Mouse (Mus musculus): ENCODE data around the gene Sgms1. TPM values are rescaled to one million over a fixed set of nuclear protein-coding genes. Genes with fewer than 3 reads are reported as not detected.

Sgms1 gene
- polyA plus RNA-seq, 1 experiment from 2014 or later, result 41.5 TPM

- peaks cover 45% of the 10 kb centered on the region for H3K4me1 ChIP-seq
- whole genome bisulfite sequencing, result 88% methylated on average over 7 of the region's 7 CpGs
- H3K27me3 ChIP-seq (ENCODE audit: insufficient read depth, poor library complexity, severe bottlenecking), result no peaks in the 10 kb centered on the region
- DNase-seq (ENCODE audit: low spot score), result peak; percentile 58
- peak overlapping the region; percentile 42; the same call in 1 of the 2 replicates for H3K27ac ChIP-seq
- no peak overlapping the region for H3K4me3 ChIP-seq
- no peaks in the 10 kb centered on the region for H3K36me3 ChIP-seq
- no peaks in the 10 kb centered on the region for H3K9me3 ChIP-seq
Observed at GRCm38 (mm10) chr19:32171981-32172380, 217.5 kb downstream of the Sgms1 start.

DNA sequence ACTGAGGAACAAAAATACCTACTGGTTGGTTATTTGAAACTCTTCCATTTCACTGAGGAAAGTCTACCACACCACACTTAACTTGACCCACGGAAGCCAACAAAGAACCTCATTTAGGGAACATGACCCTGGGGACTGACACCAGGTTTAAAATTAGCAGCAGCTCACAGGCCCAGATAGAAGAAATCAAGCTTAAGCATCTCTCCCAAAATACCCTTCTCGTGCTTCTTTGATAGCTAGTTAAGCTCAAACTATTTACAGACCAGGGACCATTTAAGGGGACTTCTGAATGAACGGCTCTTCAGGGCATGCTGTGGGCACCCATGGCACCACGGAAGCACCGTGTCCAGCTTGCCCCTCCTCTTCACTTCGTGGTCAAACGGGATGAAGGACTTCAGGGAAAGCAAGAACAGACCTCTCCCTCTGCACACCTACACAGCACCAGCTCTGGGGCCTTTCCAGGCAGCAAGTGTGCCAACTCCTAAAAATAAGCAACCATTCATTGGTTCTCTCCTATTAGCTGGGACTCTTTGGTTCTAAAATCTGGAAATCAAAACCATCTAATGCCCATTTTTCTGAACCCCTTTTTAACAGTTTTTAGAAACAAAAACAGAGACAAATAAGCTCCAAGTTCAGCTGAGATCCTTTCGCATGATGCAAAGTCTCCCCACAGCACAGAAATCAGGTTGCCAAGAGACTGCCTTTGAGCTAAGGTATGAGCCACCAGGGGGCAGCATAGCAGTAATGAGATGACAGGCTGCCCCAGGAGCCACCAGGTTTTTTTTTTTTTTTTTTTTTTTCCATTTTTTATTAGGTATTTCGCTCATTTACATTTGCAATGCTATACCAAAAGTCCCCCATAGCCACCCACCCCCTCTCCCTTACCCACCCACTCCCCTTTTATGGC lies 219.6 kb downstream of the Sgms1 start:
- WGBS, result 45% methylated on average over 8 of the region's 9 CpGs
- H3K27me3 ChIP-seq (ENCODE audit: insufficient read depth, poor library complexity, severe bottlenecking), result no peaks in the 10 kb centered on the region
- peak overlapping the region; percentile 79 for H3K27ac ChIP-seq
- no peak overlapping the region for H3K4me3 ChIP-seq
- H3K9me3 ChIP-seq, result no peaks in the 10 kb centered on the region
- H3K4me1 ChIP-seq, result peaks cover 33% of the 10 kb centered on the region
- no peaks in the 10 kb centered on the region for H3K36me3 ChIP-seq
- peak; percentile 58 for DNase-seq (ENCODE audit: low spot score)

- DNase-seq (ENCODE audit: low spot score), result no peak
- Histone ChIP-seq H3K4me3 (no peak overlapping the region), H3K27ac (no peak overlapping the region), H3K9me3 (no peaks in the 10 kb centered on the region), H3K4me1 (peaks cover 20% of the 10 kb centered on the region), H3K36me3 (no peaks in the 10 kb centered on the region), H3K27me3 (ENCODE audit: insufficient read depth, poor library complexity, severe bottlenecking) (no peaks in the 10 kb centered on the region)
- WGBS, result 91% methylated on average over 9 of the region's 9 CpGs
Observed at GRCm38 (mm10) chr19:32168031-32168430, 221.5 kb downstream of the Sgms1 start.

DNA sequence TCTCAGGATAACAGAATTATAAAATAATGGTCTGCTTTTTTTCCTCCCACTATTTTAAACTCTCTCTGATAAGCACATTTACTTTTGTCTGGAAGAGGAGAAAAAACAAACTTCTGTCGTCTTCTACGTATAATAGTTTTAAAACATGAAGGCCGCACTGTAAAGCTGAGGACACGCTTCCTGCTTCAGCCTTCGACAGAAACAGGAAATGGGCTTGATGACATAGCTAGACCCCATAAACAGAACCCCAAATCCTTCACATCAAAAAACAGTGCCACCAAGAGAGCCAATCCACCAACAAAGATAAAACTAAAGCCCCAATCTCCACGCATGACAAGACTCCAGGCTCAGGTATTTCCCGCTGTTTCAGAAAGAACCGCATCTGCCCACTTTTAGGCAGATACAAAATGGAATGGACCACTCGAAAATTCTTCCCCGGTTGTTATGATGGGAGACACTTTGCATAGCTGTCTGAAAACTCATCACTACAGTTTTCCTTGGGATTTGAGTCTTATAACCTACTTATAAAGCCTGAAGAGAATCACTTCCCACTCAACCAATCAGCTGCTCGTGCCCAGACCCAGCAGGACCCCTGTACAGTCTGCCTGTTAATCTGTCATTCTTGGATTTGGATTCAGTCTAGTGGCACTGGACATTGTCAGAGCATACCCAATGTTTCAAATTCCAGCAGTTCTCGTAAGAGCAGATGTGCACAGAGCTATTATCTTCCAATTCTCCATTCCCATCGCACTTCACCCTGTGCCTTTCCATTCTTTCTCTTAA lies 222.5 kb downstream of the Sgms1 start:
- H3K36me3 ChIP-seq, result no peaks in the 10 kb centered on the region
- H3K4me1 ChIP-seq, result peaks cover 13% of the 10 kb centered on the region
- no peaks in the 10 kb centered on the region for H3K27me3 ChIP-seq (ENCODE audit: insufficient read depth, poor library complexity, severe bottlenecking)
- no peak overlapping the region for H3K4me3 ChIP-seq
- H3K27ac ChIP-seq, result no peak overlapping the region
- no peaks in the 10 kb centered on the region for H3K9me3 ChIP-seq
- DNase-seq (ENCODE audit: low spot score), result no peak
- 86% methylated on average over 13 of the region's 13 CpGs for WGBS

- no peaks in the 10 kb centered on the region for H3K36me3 ChIP-seq
- no peaks in the 10 kb centered on the region for H3K27me3 ChIP-seq (ENCODE audit: insufficient read depth, poor library complexity, severe bottlenecking)
- 97% methylated on average over 6 of the region's 6 CpGs for WGBS
- H3K9me3 ChIP-seq, result no peaks in the 10 kb centered on the region
- peaks cover 13% of the 10 kb centered on the region for H3K4me1 ChIP-seq
- no peak for DNase-seq (ENCODE audit: low spot score)
- H3K4me3 ChIP-seq, result no peak overlapping the region
- H3K27ac ChIP-seq, result no peak overlapping the region
Observed at GRCm38 (mm10) chr19:32165711-32166110, 223.8 kb downstream of the Sgms1 start.

- 91% methylated on average over 4 of the region's 4 CpGs for WGBS
- H3K4me1 ChIP-seq, result peaks cover 3% of the 10 kb centered on the region; the same call in 1 of the 2 replicates
- peaks cover 10% of the 10 kb centered on the region for H3K36me3 ChIP-seq
- H3K27me3 ChIP-seq (ENCODE audit: insufficient read depth, poor library complexity, severe bottlenecking), result no peaks in the 10 kb centered on the region
- no peaks in the 10 kb centered on the region for H3K9me3 ChIP-seq
- peak; percentile 53 for DNase-seq (ENCODE audit: low spot score)
- no peak overlapping the region for H3K4me3 ChIP-seq
- no peak overlapping the region for H3K27ac ChIP-seq
Observed at GRCm38 (mm10) chr19:32164128-32164527, 225.4 kb downstream of the Sgms1 start.

- Histone ChIP-seq H3K27ac (no peak overlapping the region), H3K4me3 (no peak overlapping the region), H3K9me3 (no peaks in the 10 kb centered on the region), H3K27me3 (ENCODE audit: insufficient read depth, poor library complexity, severe bottlenecking) (no peaks in the 10 kb centered on the region), H3K36me3 (peaks cover 22% of the 10 kb centered on the region), H3K4me1 (peaks cover 19% of the 10 kb centered on the region)
- 92% methylated on average over 7 of the region's 7 CpGs for WGBS
- no peak for DNase-seq (ENCODE audit: low spot score)
Observed at GRCm38 (mm10) chr19:32159944-32160343, 229.6 kb downstream of the Sgms1 start.

DNA sequence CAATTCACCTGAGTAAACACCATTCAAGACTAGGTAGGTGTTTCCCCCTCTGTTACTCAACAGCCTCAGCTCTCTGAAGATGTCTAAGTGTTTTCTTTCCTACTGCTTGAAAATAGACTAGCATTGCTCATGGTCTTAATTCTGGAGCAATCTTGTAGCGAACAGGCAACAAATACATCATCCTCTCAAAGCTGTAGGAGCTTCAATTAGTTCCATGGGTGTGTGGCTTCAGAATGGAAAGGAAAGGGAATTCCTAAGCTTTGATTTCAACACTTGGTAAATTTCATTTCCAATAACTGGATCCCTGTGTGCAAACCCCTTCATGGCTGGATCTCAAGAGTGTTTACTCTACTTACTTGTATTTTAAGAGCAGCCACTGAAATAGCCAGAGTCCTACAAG lies 230.3 kb downstream of the Sgms1 start:
- H3K27me3 ChIP-seq (ENCODE audit: insufficient read depth, poor library complexity, severe bottlenecking), result no peaks in the 10 kb centered on the region
- H3K4me3 ChIP-seq, result no peak overlapping the region
- H3K4me1 ChIP-seq, result peaks cover 19% of the 10 kb centered on the region
- 86% methylated on average over 1 of the region's 1 CpGs for WGBS
- no peak overlapping the region for H3K27ac ChIP-seq
- H3K36me3 ChIP-seq, result peaks cover 22% of the 10 kb centered on the region
- no peaks in the 10 kb centered on the region for H3K9me3 ChIP-seq
- no peak for DNase-seq (ENCODE audit: low spot score)

- no peak overlapping the region for H3K4me3 ChIP-seq
- no peaks in the 10 kb centered on the region for H3K27me3 ChIP-seq (ENCODE audit: insufficient read depth, poor library complexity, severe bottlenecking)
- WGBS, result 58% methylated on average over 6 of the region's 6 CpGs
- peak overlapping the region; percentile 72 for H3K27ac ChIP-seq
- no peaks in the 10 kb centered on the region for H3K9me3 ChIP-seq
- peak; percentile 89 for DNase-seq (ENCODE audit: low spot score)
- H3K4me1 ChIP-seq, result peaks cover 19% of the 10 kb centered on the region
- H3K36me3 ChIP-seq, result peaks cover 22% of the 10 kb centered on the region
Observed at GRCm38 (mm10) chr19:32157045-32157444, 232.5 kb downstream of the Sgms1 start.

DNA sequence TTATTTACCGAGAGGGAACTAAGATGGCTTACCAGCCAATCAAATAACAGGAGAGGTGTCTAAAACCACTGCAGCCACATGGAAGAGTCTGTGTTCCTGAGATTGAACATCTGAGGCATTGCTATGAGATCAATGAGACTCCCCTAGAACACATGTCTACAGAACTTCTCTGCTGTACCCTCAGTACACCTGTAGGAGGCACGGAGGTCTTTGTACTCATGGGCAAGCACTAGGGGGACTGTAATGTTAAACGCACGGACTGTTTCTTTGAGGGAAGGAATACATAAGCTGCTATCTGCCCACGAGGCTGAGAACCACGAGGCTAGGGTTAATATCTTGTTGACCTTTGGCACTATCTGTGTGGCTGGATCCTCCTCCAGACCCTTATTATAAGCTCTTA lies 237.0 kb downstream of the Sgms1 start:
- Histone ChIP-seq H3K27ac (no peak overlapping the region), H3K4me3 (no peak overlapping the region), H3K4me1 (peaks cover 13% of the 10 kb centered on the region), H3K9me3 (no peaks in the 10 kb centered on the region), H3K36me3 (no peaks in the 10 kb centered on the region), H3K27me3 (ENCODE audit: insufficient read depth, poor library complexity, severe bottlenecking) (no peaks in the 10 kb centered on the region)
- 74% methylated on average over 6 of the region's 6 CpGs for WGBS
- no peak for DNase-seq (ENCODE audit: low spot score)

DNA sequence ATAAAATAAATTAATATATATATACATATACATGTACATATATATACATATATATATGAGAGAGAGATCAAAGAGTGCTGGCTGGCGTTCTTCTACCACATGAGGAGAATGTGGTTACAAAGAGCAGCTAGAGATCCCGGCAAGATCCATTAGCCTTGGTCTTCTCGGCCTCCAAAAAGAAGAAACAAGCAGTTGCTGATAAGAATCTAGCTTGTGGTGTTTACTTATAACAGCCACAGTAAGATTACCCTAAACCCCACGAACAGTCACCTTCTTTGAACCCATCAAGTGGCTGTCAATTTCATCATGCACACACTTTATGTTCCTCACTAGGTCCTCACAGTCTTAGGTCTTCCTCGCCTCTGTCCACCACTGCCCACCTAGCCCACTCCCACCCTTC lies 240.8 kb downstream of the Sgms1 start:
- H3K4me3 ChIP-seq, result no peak overlapping the region
- H3K4me1 ChIP-seq, result no peaks in the 10 kb centered on the region
- WGBS, result 77% methylated on average over 5 of the region's 5 CpGs
- H3K36me3 ChIP-seq, result no peaks in the 10 kb centered on the region
- H3K27me3 ChIP-seq (ENCODE audit: insufficient read depth, poor library complexity, severe bottlenecking), result no peaks in the 10 kb centered on the region
- no peak for DNase-seq (ENCODE audit: low spot score)
- H3K9me3 ChIP-seq, result no peaks in the 10 kb centered on the region
- no peak overlapping the region for H3K27ac ChIP-seq

- DNase-seq (ENCODE audit: low spot score), result no peak
- H3K4me1 ChIP-seq, result peaks cover 23% of the 10 kb centered on the region; the same call in 1 of the 2 replicates
- H3K27me3 ChIP-seq (ENCODE audit: insufficient read depth, poor library complexity, severe bottlenecking), result no peaks in the 10 kb centered on the region
- H3K4me3 ChIP-seq, result no peak overlapping the region
- no peaks in the 10 kb centered on the region for H3K36me3 ChIP-seq
- no peak overlapping the region for H3K27ac ChIP-seq
- no peaks in the 10 kb centered on the region for H3K9me3 ChIP-seq
- WGBS, result 88% methylated on average over 6 of the region's 6 CpGs
Observed at GRCm38 (mm10) chr19:32142383-32142782, 247.1 kb downstream of the Sgms1 start.
